Mouse (Mus musculus) ES-E14 (cell line): ENCODE measurements at regions not wholly inside any gene's neighbourhood (a gene's known extent, or its start where the extent isn't known, plus 50 kb on each side); places are given as distances from the start of the nearest gene placed in this dataset.

ENCODE experiments used
- HCFC1 ChIP-seq: IDR thresholded peaks from 2 replicates; pipeline ENCODE4 v1.6.1; 2012; ENCODE audit warnings: low read length, inconsistent platforms, borderline replicate concordance; ENCODE audit not compliant: insufficient read depth
- MAFK ChIP-seq: IDR thresholded peaks from 2 replicates; pipeline ENCODE4 v1.6.1; 2014; ENCODE audit warnings: mild to moderate bottlenecking, low read depth, low read length, inconsistent platforms; ENCODE audit not compliant: insufficient read depth

DNA sequence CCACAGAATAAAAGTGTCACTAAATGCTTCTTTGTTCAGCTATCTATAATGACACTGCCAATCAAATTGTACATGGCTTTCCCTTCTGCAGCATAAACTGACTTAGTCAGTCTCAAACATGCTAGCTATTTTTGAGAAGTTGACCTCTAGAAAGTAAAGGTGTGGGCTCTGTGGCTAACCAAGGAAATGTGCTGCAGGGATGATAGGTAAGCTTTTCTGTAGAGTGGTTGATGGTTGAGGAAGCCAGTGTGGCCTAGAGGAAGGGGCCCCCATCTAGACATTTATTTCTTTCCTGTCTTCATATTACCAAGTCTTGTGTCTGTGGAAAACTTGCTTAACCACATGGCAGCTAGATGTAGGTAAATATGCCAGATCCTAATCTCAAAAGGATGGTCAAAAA, 483.4 kb downstream of the Car8 start:
- TF ChIP-seq MAFK (no peak), HCFC1 (no peak)
